Mouse (Mus musculus) embryonic facial prominence, embryonic 11.5 days (tissue): ENCODE results near the gene Il17f. TPM values are rescaled to one million over a fixed set of nuclear protein-coding genes. Genes with fewer than 3 reads are reported as not detected.
"Not testable (repeated sequence)": the region's sequence is repeated elsewhere in the genome, so short reads cannot be mapped to it uniquely, and the experiment has no call there.

Experiments used
- ATAC-seq: fragments of 200-750 bp; cut with Nextera tagmentation; replicated peaks from 2 replicates; pipeline ENCODE4 v1.8.0; 2017; ENCODE audit warnings: low read depth; ENCODE audit not compliant: insufficient number of reproducible peaks, low FRiP score, low TSS enrichment
- DNase-seq: peaks from one replicate; pipeline ENCODE4 v3.0.0-alpha.2; 2015; ENCODE audit warnings: low spot score
- H3K27ac ChIP-seq: fragments of 300-500 bp; sonication (generic); replicated peaks from 2 replicates; pipeline ENCODE4 v1.5.1; 2014; ENCODE audit warnings: mild to moderate bottlenecking, low read depth, low read length, control low read depth
- H3K27me3 ChIP-seq: fragments of 300-500 bp; sonication (generic); 2 replicates; pipeline ENCODE4 v1.6.1; 2014; ENCODE audit warnings: mild to moderate bottlenecking, low read length, moderate library complexity, mixed read lengths; ENCODE audit not compliant: control insufficient read depth, insufficient read depth
- H3K36me3 ChIP-seq: fragments of 300-500 bp; sonication (generic); replicated peaks from 2 replicates; pipeline ENCODE4 v1.6.1; 2014; ENCODE audit warnings: low read depth, mild to moderate bottlenecking, low read length, moderate library complexity, mixed read lengths; ENCODE audit not compliant: control insufficient read depth, insufficient read depth
- H3K4me1 ChIP-seq: fragments of 300-500 bp; sonication (generic); 2 replicates; pipeline ENCODE4 v1.6.1; 2014; ENCODE audit warnings: low read length, mixed read lengths; ENCODE audit not compliant: control insufficient read depth, insufficient read depth
- H3K4me2 ChIP-seq: fragments of 300-500 bp; sonication (generic); 2 replicates; pipeline ENCODE4 v1.6.1; 2014; ENCODE audit warnings: low read depth, mild to moderate bottlenecking, control low read depth, low read length, moderate library complexity
- H3K4me3 ChIP-seq: fragments of 300-500 bp; sonication (generic); 2 replicates; pipeline ENCODE4 v1.5.1; 2014; ENCODE audit warnings: low read depth, low read length, control low read depth
- H3K9ac ChIP-seq: fragments of 300-500 bp; sonication (generic); replicated peaks from 2 replicates; pipeline ENCODE4 v1.6.1; 2014; ENCODE audit warnings: mild to moderate bottlenecking, control low read depth, low read length
- H3K9me3 ChIP-seq: fragments of 300-500 bp; sonication (generic); replicated peaks from 2 replicates; pipeline ENCODE4 v1.6.1; 2016; ENCODE audit warnings: mild to moderate bottlenecking, low read length, inconsistent platforms, mixed read lengths; ENCODE audit not compliant: control insufficient read depth
- WGBS: fragments of 180-500 bp; shearing (Covaris S2); extraction: QIAGEN DNeasy Blood & Tissue Kit; methylation state at CpG from one replicate; pipeline ENCODE4 v1.1.7; 2014; 5-methylcytosine and 5-hydroxymethylcytosine counted together
- polyA plus RNA-seq: library from polyadenylated mRNA; unstranded; fragments of >200 nt; fragmentation: Nextera tagmentation; extraction: Ambion mirVana; gene quantifications from 2 replicates; pipeline ENCODE4 v1.2.1, GENCODE M21; 2014

Il17f gene
- polyA plus RNA-seq = not detected in 2 replicates

- H3K4me2 ChIP-seq, H3K27me3 ChIP-seq, H3K4me3 ChIP-seq, DNase-seq, H3K36me3 ChIP-seq, H3K27ac ChIP-seq, H3K4me1 ChIP-seq, H3K9me3 ChIP-seq, ATAC-seq, H3K9ac ChIP-seq: not testable (repeated sequence)
- 40% methylated on average over 1 of the region's 1 CpGs for WGBS
Observed at GRCm38 (mm10) chr1:20790517-20790916, at the start of gene Il17f. TSS of gene Il17f (minus strand) at chr1:20790617.

DNA sequence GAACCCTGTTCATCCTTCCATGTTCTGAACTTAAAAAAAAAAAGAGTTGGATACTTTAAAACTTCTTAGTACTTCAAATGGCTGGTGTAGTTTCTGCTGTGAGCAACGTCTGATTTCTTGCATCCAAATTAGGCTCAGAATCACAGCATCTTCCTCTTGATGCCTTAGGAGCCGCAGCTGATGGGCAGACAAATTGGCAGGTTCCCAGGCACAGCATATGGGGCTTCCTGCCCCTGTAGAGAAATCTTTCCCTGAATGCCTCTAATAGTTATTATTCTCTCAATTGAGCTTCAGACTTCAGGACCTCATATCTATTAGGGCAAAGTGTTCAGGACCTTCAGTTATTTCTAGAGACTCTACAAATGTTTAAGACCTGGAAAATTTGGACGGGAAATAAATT lies 49.5 kb upstream of the Il17f start:
- Histone ChIP-seq H3K9ac (no peak overlapping the region), H3K36me3 (no peaks in the 10 kb centered on the region), H3K4me2 (no peak overlapping the region), H3K27ac (no peak overlapping the region), H3K27me3 (no peaks in the 10 kb centered on the region), H3K4me3 (no peak overlapping the region), H3K4me1 (no peaks in the 10 kb centered on the region), H3K9me3 (no peaks in the 10 kb centered on the region)
- 77% methylated on average over 3 of the region's 3 CpGs for WGBS
- no peak for ATAC-seq
- DNase-seq = no peak

- ATAC-seq (no peak), DNase-seq (no peak)
- H3K4me3 ChIP-seq = no peak overlapping the region
- H3K9me3 ChIP-seq = no peaks in the 10 kb centered on the region
- no peak overlapping the region for H3K9ac ChIP-seq
- H3K4me1 ChIP-seq = no peaks in the 10 kb centered on the region
- H3K4me2 ChIP-seq = no peak overlapping the region
- H3K27me3 ChIP-seq = no peaks in the 10 kb centered on the region
- H3K36me3 ChIP-seq = no peaks in the 10 kb centered on the region
- 86% methylated on average over 3 of the region's 3 CpGs for WGBS
- H3K27ac ChIP-seq = no peak overlapping the region
Observed at GRCm38 (mm10) chr1:20836551-20837125, 46.2 kb upstream of the Il17f start.

- Histone ChIP-seq H3K9ac (no peak overlapping the region), H3K4me2 (no peak overlapping the region), H3K4me1 (no peaks in the 10 kb centered on the region), H3K27ac (no peak overlapping the region), H3K4me3 (no peak overlapping the region), H3K9me3 (no peaks in the 10 kb centered on the region), H3K27me3 (no peaks in the 10 kb centered on the region), H3K36me3 (no peaks in the 10 kb centered on the region)
- no peak for ATAC-seq
- no peak for DNase-seq
- 76% methylated on average over 3 of the region's 4 CpGs for WGBS
Observed at GRCm38 (mm10) chr1:20833141-20833511, 42.7 kb upstream of the Il17f start.

DNA sequence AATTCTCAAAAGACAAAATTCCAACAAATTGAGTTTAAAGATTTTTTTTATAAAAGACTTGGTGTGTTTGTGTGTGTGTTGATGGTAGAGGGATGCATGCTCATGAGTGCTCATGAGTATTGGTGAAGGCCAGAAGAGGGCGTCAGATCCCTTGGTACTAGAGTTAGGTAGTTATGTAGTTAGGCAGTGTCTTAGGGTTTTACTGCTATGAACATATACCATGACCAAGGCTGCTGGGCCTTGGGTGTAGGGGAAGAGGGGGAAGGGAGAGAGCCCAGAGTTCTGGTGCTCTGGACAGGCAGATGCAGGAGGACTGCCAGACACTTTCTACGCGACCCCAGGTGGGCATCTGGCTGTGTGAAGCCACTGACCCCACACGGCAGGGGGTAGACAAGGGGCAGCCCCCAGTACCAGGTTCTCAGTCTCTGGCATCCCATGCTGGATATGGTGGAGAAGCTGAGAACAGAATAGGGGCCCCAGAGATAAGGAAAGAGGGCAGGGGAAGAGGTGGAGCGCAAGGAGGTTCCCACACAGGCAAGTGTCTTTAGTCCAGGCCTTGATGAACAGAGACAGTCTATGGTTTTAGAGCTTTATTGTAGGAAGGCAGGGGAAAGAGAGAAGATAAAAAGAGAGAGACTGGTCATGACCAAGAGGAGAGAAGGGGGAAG lies 42.2 kb upstream of the Il17f start:
- ATAC-seq (no peak), DNase-seq (no peak)

GRCm38 (mm10) chr1:20830546-20830945 lies 40.1 kb upstream of the Il17f start:
- Histone ChIP-seq H3K9me3 (no peaks in the 10 kb centered on the region), H3K27me3 (no peaks in the 10 kb centered on the region), H3K9ac (no peak overlapping the region), H3K27ac (no peak overlapping the region), H3K4me1 (no peaks in the 10 kb centered on the region), H3K36me3 (no peaks in the 10 kb centered on the region), H3K4me3 (no peak overlapping the region), H3K4me2 (no peak overlapping the region)
- ATAC-seq (no peak), DNase-seq (no peak)
- WGBS = 89% methylated on average over 1 of the region's 1 CpGs

More for the DNA sequence above, 42.2 kb upstream of the Il17f start:
- no peaks in the 10 kb centered on the region for H3K4me1 ChIP-seq
- H3K36me3 ChIP-seq = no peaks in the 10 kb centered on the region
- no peak overlapping the region for H3K4me3 ChIP-seq
- 74% methylated on average over 5 of the region's 5 CpGs for WGBS
- no peak overlapping the region for H3K9ac ChIP-seq
- H3K4me2 ChIP-seq = no peak overlapping the region
- no peaks in the 10 kb centered on the region for H3K27me3 ChIP-seq
- no peaks in the 10 kb centered on the region for H3K9me3 ChIP-seq
- no peak overlapping the region for H3K27ac ChIP-seq

GRCm38 (mm10) chr1:20828061-20828460 lies 37.6 kb upstream of the Il17f start:
- H3K9ac ChIP-seq = no peak overlapping the region
- no peaks in the 10 kb centered on the region for H3K27me3 ChIP-seq
- H3K4me1 ChIP-seq = no peaks in the 10 kb centered on the region
- DNase-seq = no peak
- no peak for ATAC-seq
- no peaks in the 10 kb centered on the region for H3K36me3 ChIP-seq
- no peak overlapping the region for H3K4me3 ChIP-seq
- H3K4me2 ChIP-seq = no peak overlapping the region
- H3K27ac ChIP-seq = no peak overlapping the region
- 91% methylated on average over 2 of the region's 2 CpGs for WGBS
- no peaks in the 10 kb centered on the region for H3K9me3 ChIP-seq

DNA sequence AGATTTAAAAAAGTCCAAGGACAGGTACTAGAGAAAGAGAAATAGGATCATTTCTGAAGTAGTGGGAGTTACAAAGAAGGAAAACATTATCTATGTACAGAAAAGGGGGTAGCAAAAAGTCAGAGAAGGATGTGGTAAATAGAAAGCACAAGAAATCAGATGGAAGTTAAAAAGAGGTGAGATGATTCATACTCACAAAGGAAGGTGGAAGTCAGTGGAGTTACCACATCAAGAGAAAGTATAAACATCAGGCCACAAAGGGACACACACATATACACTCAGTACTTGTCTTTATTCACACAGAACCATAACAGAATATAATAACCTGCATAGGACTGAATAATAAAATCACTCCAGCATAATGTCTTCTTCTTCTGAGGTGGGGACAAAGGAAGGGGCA lies 34.6 kb upstream of the Il17f start:
- H3K4me2 ChIP-seq = no peak overlapping the region
- H3K4me1 ChIP-seq = no peaks in the 10 kb centered on the region
- no peak overlapping the region for H3K4me3 ChIP-seq
- H3K27ac ChIP-seq = no peak overlapping the region
- no peak overlapping the region for H3K9ac ChIP-seq
- no peaks in the 10 kb centered on the region for H3K36me3 ChIP-seq
- DNase-seq (no peak), ATAC-seq (no peak)
- H3K9me3 ChIP-seq = no peaks in the 10 kb centered on the region
- H3K27me3 ChIP-seq = no peaks in the 10 kb centered on the region
